Mouse (Mus musculus): ENCODE measurements around the gene Cd164l2.

The Cd164l2 gene

DNA sequence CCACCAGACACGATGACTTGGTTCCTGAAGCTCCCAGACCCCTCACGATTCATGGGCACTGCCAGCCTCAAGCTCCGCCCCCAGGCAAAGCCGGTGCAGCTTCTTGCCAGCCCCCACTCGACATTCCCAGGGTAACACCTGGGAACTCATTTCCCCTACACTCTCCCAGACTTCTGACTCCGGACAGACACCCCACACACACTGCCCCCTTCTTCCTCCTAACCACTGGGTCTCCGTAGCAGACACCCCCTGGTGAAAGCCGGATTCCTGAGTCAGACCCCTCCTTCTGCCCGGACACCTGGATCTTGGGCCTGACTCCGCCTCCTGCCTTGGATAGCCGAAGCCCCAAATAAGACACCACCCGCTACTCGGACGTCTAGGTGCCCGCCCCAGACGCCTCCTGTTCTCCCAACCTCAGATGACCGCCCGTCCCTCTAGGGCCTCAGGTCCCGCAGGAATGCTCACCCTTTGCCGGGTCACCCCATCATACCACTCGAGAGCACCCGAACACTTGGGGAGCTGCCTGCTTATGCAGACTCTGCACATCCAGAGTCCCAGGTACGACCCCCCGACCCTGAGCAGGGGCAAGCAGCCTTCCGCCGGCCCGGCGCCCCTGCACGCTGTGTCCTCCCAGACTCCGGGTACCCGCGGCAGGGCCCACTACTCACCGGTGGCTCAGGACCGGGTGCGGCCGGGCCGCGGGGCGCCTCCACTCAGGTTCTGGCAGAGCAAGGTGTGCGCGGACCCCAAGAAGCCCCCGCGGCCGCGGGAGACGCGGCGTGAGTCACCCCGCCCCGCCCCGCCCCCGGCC lies at the start of gene Cd164l2, which contains the start of gene Gpr3:
Gene Cd164l2 (plus strand): TSS at position 381 of the 811 bp plus-strand sequence.
Gene Gpr3 (minus strand): TSS at position 786 of the 811 bp plus-strand sequence.
- no peak for TF ChIP-seq GATA4 (IDR thresholded peaks at IDR 0.05; ENCODE audit: insufficient replicate concordance, low read length)

DNA sequence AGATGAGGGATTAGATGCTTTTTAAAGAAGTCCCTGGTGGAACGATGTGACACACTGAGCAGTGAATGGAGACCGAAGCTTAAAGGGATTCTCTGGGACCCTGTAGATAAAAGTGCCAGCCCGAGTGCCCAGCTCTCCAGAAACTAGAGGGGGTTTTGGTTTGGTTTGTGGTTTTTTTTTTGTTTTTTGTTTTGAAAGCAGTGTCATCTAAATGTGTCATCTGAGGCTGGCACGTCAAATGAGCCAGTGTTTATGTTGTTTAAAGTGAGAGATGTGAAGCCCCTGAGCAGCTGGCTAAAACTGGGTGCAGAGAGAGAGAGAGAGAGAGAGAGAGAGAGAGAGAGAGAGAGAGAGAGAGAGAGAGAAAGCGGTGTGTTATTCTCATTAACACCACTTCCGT lies 49.7 kb upstream of the Cd164l2 start:
- TF ChIP-seq GATA4 (IDR thresholded peaks at IDR 0.05; ENCODE audit: insufficient replicate concordance, low read length): no peak

DNA sequence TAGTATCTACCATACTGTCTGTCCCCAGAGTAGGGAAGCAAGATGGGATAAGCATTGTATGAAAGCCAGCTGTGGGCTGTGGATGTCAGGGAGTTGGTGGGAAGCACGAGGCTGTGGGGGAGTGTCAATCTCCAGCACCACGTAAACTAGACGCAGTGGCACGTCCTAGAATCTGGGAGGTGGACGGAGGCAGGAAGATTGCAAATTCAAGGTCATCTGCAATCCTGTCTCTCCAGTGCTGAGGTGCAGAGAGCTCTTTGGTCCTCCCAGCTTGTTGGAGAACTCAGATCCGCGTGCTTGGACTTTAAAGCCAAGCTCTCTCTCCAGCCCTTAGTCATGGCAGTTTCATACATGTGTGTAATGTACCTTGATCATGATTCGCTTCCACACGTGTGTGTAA lies 45.2 kb upstream of the Cd164l2 start:
- TF ChIP-seq GATA4 (IDR thresholded peaks at IDR 0.05; ENCODE audit: insufficient replicate concordance, low read length): no peak

DNA sequence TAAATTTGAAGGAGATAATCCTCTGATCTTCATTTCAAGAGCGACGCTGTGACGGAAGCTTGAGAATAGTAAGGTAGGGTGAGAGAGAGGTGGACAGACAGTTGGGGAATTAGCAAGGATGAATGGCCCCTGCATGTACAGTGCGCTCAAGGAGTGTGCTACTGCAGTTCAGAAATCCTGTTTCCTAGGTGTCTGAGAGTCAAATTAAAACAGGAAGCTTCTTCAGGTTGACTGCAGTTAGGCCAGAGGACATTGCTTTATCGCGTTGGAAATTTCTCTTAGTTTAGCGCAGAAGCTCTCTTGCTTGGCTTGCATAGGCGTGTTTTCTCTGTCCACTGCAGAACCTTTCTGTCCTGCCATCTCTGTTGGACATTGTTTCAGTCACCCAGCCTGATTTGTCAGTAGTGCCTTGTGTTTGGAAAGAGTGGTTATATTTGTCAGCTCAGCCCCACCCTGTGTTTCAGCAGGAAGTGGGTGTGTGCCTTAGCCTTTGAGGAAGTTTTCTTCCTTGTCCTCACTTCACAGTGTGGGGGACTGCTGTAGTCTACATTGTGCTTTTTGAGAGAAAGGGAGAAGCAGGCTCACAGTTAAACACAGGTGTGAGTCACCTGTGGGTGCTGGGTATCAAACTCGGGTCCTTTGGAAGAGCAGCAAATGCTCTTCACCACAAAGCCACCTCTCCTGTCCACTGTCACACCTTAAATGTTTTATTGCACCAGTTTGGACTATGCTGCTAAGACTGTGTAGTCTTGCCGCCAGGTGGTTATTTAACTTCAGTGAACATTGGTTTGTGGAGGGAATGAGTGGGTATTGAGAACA lies 42.5 kb upstream of the Cd164l2 start:
- TF ChIP-seq GATA4 (IDR thresholded peaks at IDR 0.05; ENCODE audit: insufficient replicate concordance, low read length): no peak

DNA sequence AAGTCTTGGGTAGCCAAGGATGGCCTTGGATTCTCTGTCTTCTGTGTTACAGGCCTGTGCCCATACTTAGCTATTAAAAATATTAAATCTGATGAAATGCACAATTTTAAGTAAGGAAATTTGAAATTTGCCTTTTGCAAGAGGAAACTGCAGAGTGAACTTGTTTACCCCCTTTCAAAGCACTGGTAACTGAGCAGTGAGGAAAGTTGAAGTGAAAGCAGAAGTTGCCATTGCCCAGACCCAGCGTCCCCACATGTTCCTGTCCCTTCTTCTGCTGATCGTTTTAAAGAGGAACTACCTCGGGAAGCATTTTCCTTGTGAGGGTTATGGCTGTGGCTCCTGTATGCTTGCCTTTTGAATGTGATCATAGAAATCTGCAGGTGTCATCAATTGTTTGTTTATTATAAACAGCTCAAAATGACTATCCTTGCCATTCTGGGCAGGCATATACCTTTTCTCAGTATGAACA lies 41.8 kb upstream of the Cd164l2 start:
- no peak for TF ChIP-seq GATA4 (IDR thresholded peaks at IDR 0.05; ENCODE audit: insufficient replicate concordance, low read length)

DNA sequence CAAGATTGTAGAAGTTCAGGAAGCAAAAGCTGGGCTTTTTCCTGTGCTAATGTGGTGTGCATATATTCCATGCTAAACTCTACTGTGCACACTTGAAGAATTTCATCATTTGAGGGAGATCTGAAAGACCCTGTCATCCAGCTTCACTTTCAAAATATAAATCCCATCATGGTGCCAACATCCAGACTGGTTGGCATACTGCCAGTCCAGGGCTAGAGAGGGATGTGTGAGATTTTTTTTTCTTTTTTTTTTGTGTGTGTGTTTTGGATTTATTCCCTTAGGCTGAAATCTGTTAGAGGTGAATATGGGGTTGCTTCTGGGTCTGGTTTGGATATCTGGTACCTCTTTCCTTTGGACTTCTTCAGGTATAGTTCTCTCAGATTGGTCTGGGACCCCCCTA lies 41.3 kb upstream of the Cd164l2 start:
- TF ChIP-seq GATA4 (IDR thresholded peaks at IDR 0.05; ENCODE audit: insufficient replicate concordance, low read length): no peak

DNA sequence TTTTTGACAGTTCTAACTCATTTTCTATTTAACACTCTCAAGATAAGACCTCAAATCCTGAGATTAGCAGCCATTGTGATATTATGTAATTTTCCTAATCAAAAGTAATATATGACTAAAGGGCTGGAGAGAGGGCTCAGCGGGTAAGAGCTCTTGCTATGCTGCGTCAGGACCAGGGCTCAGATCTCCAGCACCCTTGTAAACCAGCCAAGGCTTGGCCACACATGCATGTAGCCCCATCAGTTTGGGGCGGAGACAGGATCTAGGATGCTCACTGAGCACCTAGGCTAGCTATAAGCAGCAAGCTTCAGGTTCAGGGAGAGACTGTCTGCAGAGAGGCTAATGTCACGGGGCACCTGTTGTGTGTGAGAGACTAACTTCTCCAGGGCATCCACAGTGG lies 39.5 kb upstream of the Cd164l2 start:
- no peak for TF ChIP-seq GATA4 (IDR thresholded peaks at IDR 0.05; ENCODE audit: insufficient replicate concordance, low read length)

DNA sequence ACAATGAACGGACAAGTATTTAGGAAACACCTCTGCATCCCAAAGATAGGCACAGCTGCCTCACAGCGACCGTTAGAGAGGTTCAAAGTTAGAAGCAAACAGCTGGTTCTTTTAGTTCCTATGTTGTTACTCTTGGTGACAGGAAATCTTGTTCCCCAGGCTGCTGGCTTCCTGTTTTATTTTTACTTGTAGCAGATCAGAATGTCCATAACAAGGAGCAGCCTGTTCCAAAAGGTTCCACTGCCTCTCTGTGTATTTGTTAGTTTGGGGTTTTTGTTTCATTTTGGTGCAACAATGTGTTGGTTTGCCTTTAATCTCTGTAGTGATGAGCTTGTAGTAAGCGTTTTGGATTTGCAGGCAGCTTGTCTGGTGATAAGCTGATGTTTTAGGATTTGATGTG lies 37.6 kb upstream of the Cd164l2 start:
- no peak for TF ChIP-seq GATA4 (IDR thresholded peaks at IDR 0.05; ENCODE audit: insufficient replicate concordance, low read length)

DNA sequence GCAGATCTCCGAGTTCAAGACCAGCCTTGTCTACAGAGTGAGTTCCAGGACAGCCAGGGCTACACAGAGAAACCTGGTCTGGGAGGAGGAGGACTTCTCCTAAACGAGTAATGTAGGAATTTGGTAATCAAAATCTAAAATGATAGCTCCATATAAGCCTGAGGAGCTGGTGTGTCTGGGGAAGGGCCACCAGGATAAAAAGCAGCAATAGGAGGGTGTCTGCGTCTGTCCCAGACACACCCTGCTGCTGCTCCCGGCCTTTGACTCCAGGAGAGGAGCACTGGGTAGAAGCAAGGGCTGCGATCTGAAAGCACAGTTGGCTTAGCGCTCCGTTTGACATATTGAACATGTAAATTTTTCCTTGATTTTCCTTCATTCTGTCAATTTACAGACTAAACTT lies 36.7 kb upstream of the Cd164l2 start:
- no peak for TF ChIP-seq GATA4 (IDR thresholded peaks at IDR 0.05; ENCODE audit: insufficient replicate concordance, low read length)

DNA sequence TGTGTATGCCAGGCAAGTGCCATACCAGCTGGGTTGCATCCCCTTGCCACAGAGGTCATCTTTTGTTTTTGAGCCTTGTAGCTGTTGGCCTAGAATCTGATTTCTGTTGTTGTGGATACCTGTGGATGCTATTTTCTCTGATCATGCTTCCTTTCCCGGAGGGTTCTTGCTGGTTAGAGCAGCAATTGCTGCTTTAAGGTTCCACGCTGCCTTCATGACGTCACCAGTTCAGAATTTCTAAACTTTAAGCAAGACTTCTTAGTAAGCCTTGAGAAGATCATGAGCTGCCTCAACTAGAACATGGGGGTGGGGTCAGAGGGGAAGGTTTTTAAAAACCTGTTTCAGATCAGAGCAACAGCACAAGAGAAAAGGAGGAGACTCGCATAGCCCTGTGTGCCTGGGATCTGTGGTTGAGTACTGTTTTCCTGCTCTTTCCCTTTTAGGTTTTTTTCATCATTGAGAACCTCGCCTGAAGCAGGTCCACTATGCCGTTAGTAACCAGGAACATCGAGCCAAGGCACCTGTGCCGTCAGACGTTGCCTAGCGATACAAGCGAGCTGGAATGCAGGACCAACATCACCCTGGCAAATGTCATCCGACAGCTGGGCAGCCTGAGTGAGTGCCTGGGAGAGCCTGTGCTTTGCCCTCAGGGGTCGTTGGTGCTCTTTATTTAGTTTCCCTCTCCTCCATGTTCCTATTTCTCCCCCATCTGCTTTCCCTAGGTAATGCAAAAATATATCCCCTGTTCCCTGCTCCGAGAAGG lies 35.8 kb upstream of the Cd164l2 start:
- no peak for TF ChIP-seq GATA4 (IDR thresholded peaks at IDR 0.05; ENCODE audit: insufficient replicate concordance, low read length)

DNA sequence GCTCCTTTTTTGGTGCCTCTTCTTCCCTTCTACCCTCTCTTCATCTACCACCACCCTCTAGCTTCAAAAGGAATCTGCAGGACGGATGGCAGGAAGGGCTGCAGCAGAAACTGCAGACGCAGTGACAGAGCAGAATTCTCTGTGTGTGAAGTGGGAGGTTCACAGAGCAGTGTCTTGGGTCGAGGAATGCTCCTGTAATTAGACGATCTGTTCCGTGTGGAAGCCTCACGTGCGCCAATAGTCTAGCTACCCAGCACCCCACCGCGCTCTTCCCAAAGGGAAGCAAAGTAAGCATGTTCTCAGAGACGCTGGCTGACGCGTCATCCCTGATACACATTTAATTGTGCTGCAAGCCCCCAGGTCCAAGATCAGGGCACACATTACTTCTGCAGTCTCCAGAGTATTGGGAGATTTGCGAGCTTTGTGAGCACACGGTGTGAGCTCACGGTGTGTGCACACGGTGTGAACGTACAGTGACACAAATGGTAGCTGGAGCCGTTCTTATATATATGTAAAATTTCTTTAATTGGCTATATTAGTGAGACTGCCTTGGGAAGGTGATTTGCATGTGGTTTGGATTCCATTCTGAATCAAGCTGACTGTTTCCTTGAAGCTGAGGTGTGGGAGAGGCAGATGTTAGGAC lies 35.0 kb upstream of the Cd164l2 start:
- no peak for TF ChIP-seq GATA4 (IDR thresholded peaks at IDR 0.05; ENCODE audit: insufficient replicate concordance, low read length)

DNA sequence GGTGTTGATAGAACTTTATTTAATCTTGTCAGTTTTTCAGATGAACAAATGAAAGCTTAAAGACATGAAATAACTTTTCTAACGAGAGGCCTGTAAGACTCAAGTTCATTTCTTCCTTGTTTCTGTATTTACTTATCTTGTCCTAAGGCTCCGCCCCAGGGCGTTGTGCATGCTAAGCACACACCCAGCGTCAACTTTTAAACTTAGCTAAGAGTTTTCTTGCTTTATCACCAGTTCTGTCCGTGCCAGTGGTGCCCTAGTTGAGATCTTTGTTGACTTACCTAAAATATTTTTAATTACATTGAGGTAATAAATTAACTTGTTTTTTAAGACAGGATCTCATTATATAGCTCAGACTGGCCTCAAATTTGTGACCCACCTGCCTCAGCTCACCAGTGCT lies 33.6 kb upstream of the Cd164l2 start:
- TF ChIP-seq GATA4 (IDR thresholded peaks at IDR 0.05; ENCODE audit: insufficient replicate concordance, low read length): no peak

DNA sequence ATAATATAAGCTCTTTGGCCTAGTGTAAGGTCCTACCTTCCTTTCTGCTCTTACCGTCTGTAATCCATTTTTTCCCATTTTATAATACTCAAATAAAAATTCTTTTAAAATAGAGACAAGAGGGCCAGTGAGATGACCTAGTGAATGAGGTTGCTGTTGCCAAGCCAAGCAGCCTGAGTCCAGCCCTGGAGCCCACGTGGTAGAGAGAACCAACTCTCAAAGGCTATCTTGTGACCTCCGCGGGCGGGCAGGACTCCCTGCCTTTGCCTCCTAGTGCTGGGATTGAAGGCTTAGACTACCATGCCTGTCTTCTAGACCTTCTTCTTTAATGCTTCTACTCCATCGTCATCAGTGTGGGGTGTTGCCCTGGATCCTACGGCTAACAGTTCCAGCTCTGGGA lies 32.7 kb upstream of the Cd164l2 start:
- no peak for TF ChIP-seq GATA4 (IDR thresholded peaks at IDR 0.05; ENCODE audit: insufficient replicate concordance, low read length)

DNA sequence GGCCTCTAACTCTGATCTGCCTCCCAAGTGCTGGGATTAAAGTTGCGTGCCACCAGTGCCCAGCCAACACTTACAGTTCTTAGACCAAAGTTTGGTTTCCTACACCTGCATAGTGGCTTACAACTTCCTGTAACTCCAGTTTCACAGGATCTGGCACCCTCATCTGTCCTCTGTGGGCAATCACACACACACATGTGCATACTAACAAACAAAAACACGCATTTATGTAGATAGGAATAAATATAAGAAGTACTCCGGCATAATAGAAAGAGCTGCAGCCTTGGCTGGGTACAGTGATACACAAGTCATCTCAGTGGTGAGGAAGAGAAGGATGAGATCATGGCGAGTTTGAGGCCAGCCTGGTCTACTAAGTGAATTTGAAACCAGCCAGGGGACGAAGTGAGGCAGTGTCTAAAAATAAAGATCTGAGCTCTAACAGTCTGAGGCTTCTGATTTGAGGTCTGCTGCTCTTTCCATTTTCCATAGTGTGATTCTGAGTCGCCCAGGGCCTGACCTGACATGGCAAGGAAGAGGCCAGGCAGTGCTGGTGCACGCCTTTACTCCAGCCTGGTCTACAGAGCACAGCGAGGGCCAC lies 29.4 kb upstream of the Cd164l2 start:
- TF ChIP-seq GATA4 (IDR thresholded peaks at IDR 0.05; ENCODE audit: insufficient replicate concordance, low read length): no peak

All from liver, adult (tissue).